Mouse (Mus musculus): ENCODE results near the gene Atxn7l1. TPM values are rescaled to one million over a fixed set of nuclear protein-coding genes. Genes with fewer than 3 reads are reported as not detected.

Atxn7l1 gene
- polyA plus RNA-seq, 1 experiment from 2014 or later = 42.0 TPM

DNA sequence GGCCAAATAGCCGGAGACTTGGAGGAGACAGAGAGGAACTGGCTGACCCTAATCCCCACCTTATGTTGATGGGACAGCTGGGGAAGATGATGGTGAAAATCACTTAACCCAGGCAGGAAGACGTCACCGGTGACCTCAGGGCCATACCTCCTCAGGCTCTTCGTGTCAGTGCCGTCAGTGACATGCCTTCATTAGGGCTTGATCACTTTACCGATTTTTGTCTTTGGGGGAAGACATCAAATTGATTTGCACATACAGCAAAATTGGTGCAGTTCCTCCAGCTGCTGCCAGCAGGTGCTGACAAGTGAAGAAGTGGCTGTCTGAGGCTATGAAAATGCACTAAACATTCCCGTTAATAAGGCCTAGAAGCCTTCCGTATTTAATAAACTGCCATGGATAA, 103.9 kb downstream of the Atxn7l1 start:
- DNase-seq (ENCODE audit: low read depth, low spot score) (no peak), ATAC-seq (no peak)
- CTCF ChIA-PET = no interaction called here
- no peaks in the 10 kb centered on the region for H3K27me3 ChIP-seq
- TF ChIP-seq CTCF (IDR thresholded peaks at IDR 0.05) = no peak
- in situ Hi-C loops (cut with MboI; ENCODE audit: low pct_unique_long_range_greater_than_20kb) = no loop called here
- POLR2A ChIA-PET = no interaction called here

DNA sequence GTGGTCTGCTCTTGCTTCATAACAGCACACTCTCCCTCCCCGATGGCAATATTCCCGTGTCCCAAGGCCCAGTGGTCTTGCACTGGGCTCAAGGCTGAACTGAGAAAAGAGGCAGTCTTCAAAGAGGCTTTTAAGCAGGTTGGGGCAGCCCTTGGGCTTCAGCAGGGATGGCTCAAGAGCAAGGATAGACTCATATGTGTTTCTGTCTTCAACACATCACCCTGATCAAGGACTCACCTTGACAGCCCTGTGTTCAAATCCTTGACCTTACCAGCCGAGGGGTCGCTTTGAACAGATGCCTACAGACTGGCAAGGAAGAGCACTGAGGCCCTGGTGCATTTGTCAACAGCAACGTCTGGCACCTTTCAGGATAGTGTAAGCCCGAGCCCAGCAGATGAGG, 105.1 kb downstream of the Atxn7l1 start:
- POLR2A ChIA-PET = interaction anchor here (0.7 kb wide), 1 partner anchor 142 kb away, joined by 4 read pairs; the partner anchor contains the start of gene Efcab10
- DNase-seq (ENCODE audit: low read depth, low spot score) = no peak
- CTCF ChIA-PET = no interaction called here
- TF ChIP-seq CTCF (IDR thresholded peaks at IDR 0.05) = no peak
- in situ Hi-C loops (cut with MboI; ENCODE audit: low pct_unique_long_range_greater_than_20kb) = no loop called here
- no peaks in the 10 kb centered on the region for H3K27me3 ChIP-seq
- ATAC-seq = no peak

DNA sequence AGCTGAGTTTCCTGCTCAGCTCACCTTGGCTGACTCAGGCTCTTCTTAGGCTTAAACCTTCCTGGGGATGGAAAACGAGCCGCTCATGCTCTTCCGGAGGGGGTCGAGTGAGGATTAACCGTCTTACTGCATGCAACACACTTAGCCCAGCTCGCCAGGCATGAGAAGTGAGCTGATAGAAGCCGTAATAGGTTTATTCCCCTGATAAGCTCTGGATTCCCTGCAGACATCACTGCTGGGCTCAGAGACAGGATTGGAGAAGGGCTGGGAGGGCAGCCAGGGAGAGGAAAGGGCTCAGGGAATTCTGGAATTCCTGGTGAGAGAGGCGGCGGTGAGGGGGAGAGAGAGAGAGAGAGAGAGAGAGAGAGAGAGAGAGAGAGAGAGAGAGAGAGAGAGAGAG, 105.7 kb downstream of the Atxn7l1 start:
- CTCF ChIA-PET = no interaction called here
- no peaks in the 10 kb centered on the region for H3K27me3 ChIP-seq
- TF ChIP-seq CTCF (IDR thresholded peaks at IDR 0.05) = no peak
- POLR2A ChIA-PET = interaction anchor here (0.7 kb wide), 2 partner anchors 141 to 215 kb away, joined by 3 to 4 read pairs; partner anchors contain the start of gene Efcab10
- in situ Hi-C loops (cut with MboI; ENCODE audit: low pct_unique_long_range_greater_than_20kb) = no loop called here
- DNase-seq (ENCODE audit: low read depth, low spot score) = no peak
- no peak for ATAC-seq

DNA sequence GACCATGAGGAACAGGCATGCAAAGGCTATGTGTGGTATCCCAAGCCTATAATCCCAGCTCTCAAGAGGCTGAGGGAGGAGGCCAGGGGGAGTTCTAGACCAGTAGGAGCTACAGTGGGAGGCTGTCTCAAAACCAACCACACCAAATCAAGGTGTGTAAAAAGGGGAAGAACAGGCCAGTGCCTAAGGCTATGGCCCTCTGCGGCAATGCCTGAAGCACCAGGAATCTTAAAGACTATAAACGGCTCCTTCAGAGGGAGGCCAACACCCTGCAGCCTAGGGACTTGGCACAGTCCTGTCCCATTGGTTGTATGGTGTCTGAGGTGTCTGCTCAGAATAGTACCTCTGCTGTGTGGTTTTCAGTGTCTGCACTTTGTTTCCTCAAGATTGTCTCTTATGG, 107.8 kb downstream of the Atxn7l1 start:
- in situ Hi-C loops (cut with MboI; ENCODE audit: low pct_unique_long_range_greater_than_20kb) = no loop called here
- H3K27me3 ChIP-seq = no peaks in the 10 kb centered on the region
- no peak for ATAC-seq
- no peak for TF ChIP-seq CTCF (IDR thresholded peaks at IDR 0.05)
- DNase-seq (ENCODE audit: low read depth, low spot score) = no peak
- POLR2A ChIA-PET = no interaction called here
- CTCF ChIA-PET = no interaction called here

DNA sequence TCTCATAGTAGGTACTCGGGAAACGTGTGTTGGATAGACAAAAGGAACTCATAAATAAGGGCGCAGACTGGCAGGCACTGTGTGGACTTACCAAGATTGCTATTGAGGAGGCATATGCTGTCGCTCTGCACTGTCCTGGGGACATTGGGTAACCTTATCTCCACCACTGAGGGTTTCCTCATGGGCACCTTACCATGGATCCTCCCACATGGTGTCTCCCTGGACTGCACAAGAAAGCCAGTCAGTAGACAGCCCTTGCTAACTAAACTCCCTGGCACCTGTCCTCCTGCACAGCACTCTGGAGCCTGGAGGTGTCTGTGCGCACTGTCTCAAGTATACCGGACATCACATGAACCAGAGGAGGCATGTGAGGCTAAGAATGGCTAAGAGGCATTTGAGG, 108.9 kb downstream of the Atxn7l1 start:
- POLR2A ChIA-PET = no interaction called here
- in situ Hi-C loops (cut with MboI; ENCODE audit: low pct_unique_long_range_greater_than_20kb) = no loop called here
- CTCF ChIA-PET = no interaction called here
- no peak for TF ChIP-seq CTCF (IDR thresholded peaks at IDR 0.05)
- H3K27me3 ChIP-seq = no peaks in the 10 kb centered on the region
- ATAC-seq = no peak
- no peak for DNase-seq (ENCODE audit: low read depth, low spot score)

DNA sequence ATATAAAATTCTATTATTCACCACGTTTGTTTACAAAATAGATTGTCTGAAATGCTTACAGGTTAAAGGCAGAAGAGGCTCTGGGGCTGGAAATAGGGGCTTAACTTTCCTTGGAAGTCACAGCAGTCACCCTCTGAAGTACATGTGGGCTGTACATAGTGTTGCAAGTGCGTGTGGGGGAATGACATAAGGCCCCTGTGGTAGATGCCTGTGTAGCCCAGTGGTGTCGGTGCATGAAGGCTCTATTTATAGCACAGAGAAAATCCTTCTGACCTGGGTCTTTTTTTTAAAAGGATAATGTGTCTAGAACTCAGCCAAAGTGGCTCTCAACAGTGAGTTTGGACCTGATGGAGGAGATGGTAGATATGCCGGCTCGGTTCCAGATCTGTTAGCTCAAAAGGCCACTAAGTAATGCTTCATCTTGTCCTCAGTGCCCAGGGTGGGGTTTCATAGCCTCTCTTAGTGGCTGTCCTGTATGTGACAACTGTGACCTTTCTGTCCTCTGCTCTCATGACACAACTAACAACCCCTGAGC, 111.6 kb downstream of the Atxn7l1 start:
- in situ Hi-C loops (cut with MboI; ENCODE audit: low pct_unique_long_range_greater_than_20kb) = no loop called here
- no peak for ATAC-seq
- no peaks in the 10 kb centered on the region for H3K27me3 ChIP-seq
- no peak for TF ChIP-seq CTCF (IDR thresholded peaks at IDR 0.05)
- no peak for DNase-seq (ENCODE audit: low read depth, low spot score)
- CTCF ChIA-PET = no interaction called here
- POLR2A ChIA-PET = no interaction called here

DNA sequence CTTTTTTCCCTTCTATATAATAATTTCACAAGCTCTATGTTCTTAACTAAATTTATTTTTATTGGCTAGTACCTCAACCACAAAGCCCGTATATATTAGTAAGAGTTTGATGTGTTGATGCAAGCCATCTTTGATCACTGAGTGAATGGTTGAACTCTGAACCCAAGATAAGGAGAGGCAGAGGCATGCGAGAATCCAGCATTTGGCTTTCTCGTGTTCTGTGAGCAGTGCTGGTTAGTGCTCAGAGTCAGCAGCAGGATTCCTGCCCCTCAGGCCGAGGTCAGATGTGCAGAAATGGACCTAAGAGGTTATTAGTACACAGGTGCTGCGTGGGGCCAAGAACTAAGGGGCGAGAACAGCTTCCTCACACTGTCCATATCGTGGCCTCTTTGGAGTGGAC, 113.1 kb downstream of the Atxn7l1 start:
- H3K27me3 ChIP-seq = no peaks in the 10 kb centered on the region
- ChIA-PET POLR2A (no interaction called here), CTCF (no interaction called here)
- TF ChIP-seq CTCF (IDR thresholded peaks at IDR 0.05) = no peak
- DNase-seq (ENCODE audit: low read depth, low spot score) (no peak), ATAC-seq (no peak)
- in situ Hi-C loops (cut with MboI; ENCODE audit: low pct_unique_long_range_greater_than_20kb) = loop anchor here (10.0 kb wide), 1 partner anchor 346 kb away; no protein-coding TSS in a partner anchor

DNA sequence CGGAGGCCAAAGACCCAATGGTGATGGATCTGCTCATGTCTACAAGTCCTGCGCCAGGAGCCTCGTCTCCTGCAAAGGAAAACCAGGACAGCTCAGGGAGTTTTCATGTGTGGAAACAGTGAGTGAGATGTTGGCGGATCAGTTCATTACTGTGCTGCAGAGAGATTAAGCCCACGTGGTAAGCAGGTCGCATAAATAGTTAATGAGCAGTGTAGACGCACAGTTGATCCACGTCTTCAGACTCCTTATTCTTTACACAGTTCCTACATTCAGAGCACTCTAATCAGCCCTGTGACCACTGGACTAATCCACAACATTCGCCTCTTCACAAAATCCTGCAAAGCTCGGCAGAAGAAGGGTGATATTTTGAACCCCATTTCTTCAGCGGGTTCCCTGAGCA, 118.4 kb downstream of the Atxn7l1 start:
- ATAC-seq (no peak), DNase-seq (ENCODE audit: low read depth, low spot score) (no peak)
- in situ Hi-C loops (cut with MboI; ENCODE audit: low pct_unique_long_range_greater_than_20kb) = loop anchor here (5.0 to 10.0 kb wide), 3 partner anchors 129 to 351 kb away; no protein-coding TSS in a partner anchor
- TF ChIP-seq CTCF (IDR thresholded peaks at IDR 0.05) = no peak
- ChIA-PET CTCF (interaction anchor here (0.8 kb wide), 1 partner anchor 239 kb away, joined by 3 read pairs; no protein-coding TSS in a partner anchor), POLR2A (no interaction called here)
- H3K27me3 ChIP-seq = no peaks in the 10 kb centered on the region

DNA sequence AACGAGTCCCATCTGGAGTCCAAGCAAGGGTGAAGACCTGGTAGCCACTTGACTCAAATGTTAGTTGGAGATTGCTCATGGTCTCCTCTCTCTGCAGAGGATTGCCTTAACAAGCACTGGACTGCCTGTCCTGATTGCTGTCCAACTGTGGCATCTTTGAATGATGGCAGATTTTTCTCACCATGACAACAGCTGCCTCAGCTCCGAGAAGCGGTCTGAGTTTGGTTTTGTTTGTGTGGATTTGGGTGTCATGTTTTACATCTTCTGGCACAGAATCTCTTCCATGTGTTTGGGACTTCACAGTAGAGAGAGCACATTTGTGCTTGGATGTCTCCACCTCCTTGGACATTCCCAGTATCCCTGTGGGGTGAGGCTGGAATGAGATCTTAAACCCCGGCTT, 120.5 kb downstream of the Atxn7l1 start:
- ATAC-seq (no peak), DNase-seq (ENCODE audit: low read depth, low spot score) (no peak)
- H3K27me3 ChIP-seq = no peaks in the 10 kb centered on the region
- CTCF ChIA-PET = interaction anchor here (1.7 kb wide), 1 partner anchor 241 kb away, joined by 8 read pairs; no protein-coding TSS in a partner anchor
- in situ Hi-C loops (cut with MboI; ENCODE audit: low pct_unique_long_range_greater_than_20kb) = loop anchor here (5.0 to 10.0 kb wide), 3 partner anchors 131 to 353 kb away; no protein-coding TSS in a partner anchor
- no peak for TF ChIP-seq CTCF (IDR thresholded peaks at IDR 0.05)
- POLR2A ChIA-PET = no interaction called here

DNA sequence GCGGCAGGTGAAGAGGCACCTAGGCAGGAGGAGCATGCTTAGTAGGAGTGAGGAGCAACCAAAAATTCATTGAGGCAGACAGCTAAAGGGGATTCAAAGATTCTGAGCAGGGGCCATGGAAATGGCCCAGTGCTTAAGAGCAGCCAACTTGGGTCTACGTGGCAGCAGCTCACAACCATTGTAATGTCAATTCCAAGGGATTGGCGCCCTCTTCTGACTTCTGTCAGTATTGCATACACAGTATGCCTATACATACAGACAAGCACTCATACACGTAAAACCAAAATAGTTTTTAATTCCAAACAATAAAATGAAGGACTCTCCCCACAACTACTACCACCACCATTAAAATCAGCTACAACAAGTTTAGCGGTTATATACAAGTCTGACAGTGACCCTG, 122.2 kb downstream of the Atxn7l1 start:
- DNase-seq (ENCODE audit: low read depth, low spot score) (no peak), ATAC-seq (no peak)
- ChIA-PET POLR2A (no interaction called here), CTCF (interaction anchor here (1.0 to 1.7 kb wide), 5 partner anchors 75 to 243 kb away, joined by 3 to 8 read pairs (median 3); no protein-coding TSS in a partner anchor)
- in situ Hi-C loops (cut with MboI; ENCODE audit: low pct_unique_long_range_greater_than_20kb) = loop anchor here (5.0 to 10.0 kb wide), 3 partner anchors 132 to 355 kb away; no protein-coding TSS in a partner anchor
- TF ChIP-seq CTCF (IDR thresholded peaks at IDR 0.05) = peak; percentile 66
- H3K27me3 ChIP-seq = no peaks in the 10 kb centered on the region

DNA sequence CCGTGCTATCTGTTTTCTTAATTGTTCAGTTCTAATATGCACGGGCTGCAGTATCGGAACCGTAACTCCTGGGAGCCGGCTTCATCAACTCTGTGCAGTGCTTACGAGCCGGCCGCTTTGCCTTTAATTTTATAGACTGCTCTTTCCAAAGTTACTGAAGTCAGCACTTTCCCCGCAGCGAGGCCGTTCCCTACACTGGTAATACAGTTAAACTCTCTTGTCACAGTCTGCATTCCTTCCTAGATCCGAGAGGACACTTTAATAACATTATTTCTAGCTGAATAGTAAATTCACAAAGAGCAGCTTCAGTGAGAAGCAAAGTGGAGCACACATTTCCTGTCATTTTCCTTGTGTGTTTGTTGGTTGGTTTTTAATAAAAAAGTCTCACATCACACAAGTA, 124.4 kb downstream of the Atxn7l1 start:
- TF ChIP-seq CTCF (IDR thresholded peaks at IDR 0.05) = no peak
- ATAC-seq = no peak
- no peaks in the 10 kb centered on the region for H3K27me3 ChIP-seq
- POLR2A ChIA-PET = no interaction called here
- DNase-seq (ENCODE audit: low read depth, low spot score) = no peak
- CTCF ChIA-PET = interaction anchor here (1.0 kb wide), 1 partner anchor 10 kb away, joined by 3 read pairs; no protein-coding TSS in a partner anchor
- in situ Hi-C loops (cut with MboI; ENCODE audit: low pct_unique_long_range_greater_than_20kb) = no loop called here
